Mouse (Mus musculus): ENCODE results near the gene Ccdc169. TPM values are rescaled to one million over a fixed set of nuclear protein-coding genes. Genes with fewer than 3 reads are reported as not detected.

Ccdc169 gene
- polyA plus RNA-seq, 1 experiment: 137 TPM

- Histone ChIP-seq H3K36me3 (ENCODE audit: control insufficient read depth, insufficient read depth, low read length) (no peaks in the 10 kb centered on the region), H3K4me1 (ENCODE audit: control insufficient read depth, insufficient read depth, low read length) (no peaks in the 10 kb centered on the region), H3K27me3 (ENCODE audit: control insufficient read depth, insufficient read depth, low read length) (no peaks in the 10 kb centered on the region), H3K4me3 (ENCODE audit: control insufficient read depth, low read depth, low read length) (no peak overlapping the region), H3K27ac (ENCODE audit: control insufficient read depth, insufficient read depth, low read depth, low read length) (no peak overlapping the region)
- TF ChIP-seq POLR2A (IDR thresholded peaks at IDR 0.05; ENCODE audit: control insufficient read depth, low read depth, low read length) (no peak), CTCF (IDR thresholded peaks at IDR 0.05; ENCODE audit: control insufficient read depth, insufficient read depth, insufficient replicate concordance, low read depth, low read length) (no peak)
Observed at GRCm38 (mm10) chr3:55096655-55097005, 40.5 kb upstream of the Ccdc169 start.

GRCm38 (mm10) chr3:55097186-55097585 is 40.0 kb upstream of the Ccdc169 start:
- H3K27ac ChIP-seq (ENCODE audit: control insufficient read depth, insufficient read depth, low read depth, low read length): peak overlapping the region; percentile 16; the same call in 1 of the 2 replicates
- H3K4me1 ChIP-seq (ENCODE audit: control insufficient read depth, insufficient read depth, low read length): no peaks in the 10 kb centered on the region
- no peaks in the 10 kb centered on the region for H3K27me3 ChIP-seq (ENCODE audit: control insufficient read depth, insufficient read depth, low read length)
- TF ChIP-seq POLR2A (IDR thresholded peaks at IDR 0.05; ENCODE audit: control insufficient read depth, low read depth, low read length) (no peak), CTCF (IDR thresholded peaks at IDR 0.05; ENCODE audit: control insufficient read depth, insufficient read depth, insufficient replicate concordance, low read depth, low read length) (no peak)
- no peak overlapping the region for H3K4me3 ChIP-seq (ENCODE audit: control insufficient read depth, low read depth, low read length)
- H3K36me3 ChIP-seq (ENCODE audit: control insufficient read depth, insufficient read depth, low read length): no peaks in the 10 kb centered on the region

- Histone ChIP-seq H3K36me3 (ENCODE audit: control insufficient read depth, insufficient read depth, low read length) (no peaks in the 10 kb centered on the region), H3K27ac (ENCODE audit: control insufficient read depth, insufficient read depth, low read depth, low read length) (no peak overlapping the region), H3K4me3 (ENCODE audit: control insufficient read depth, low read depth, low read length) (no peak overlapping the region), H3K4me1 (ENCODE audit: control insufficient read depth, insufficient read depth, low read length) (no peaks in the 10 kb centered on the region), H3K27me3 (ENCODE audit: control insufficient read depth, insufficient read depth, low read length) (no peaks in the 10 kb centered on the region)
- TF ChIP-seq POLR2A (IDR thresholded peaks at IDR 0.05; ENCODE audit: control insufficient read depth, low read depth, low read length) (no peak), CTCF (IDR thresholded peaks at IDR 0.05; ENCODE audit: control insufficient read depth, insufficient read depth, insufficient replicate concordance, low read depth, low read length) (no peak)
Observed at GRCm38 (mm10) chr3:55098014-55098413, 39.1 kb upstream of the Ccdc169 start.

- H3K4me3 ChIP-seq (ENCODE audit: control insufficient read depth, low read depth, low read length): no peak overlapping the region
- no peaks in the 10 kb centered on the region for H3K36me3 ChIP-seq (ENCODE audit: control insufficient read depth, insufficient read depth, low read length)
- no peak overlapping the region for H3K27ac ChIP-seq (ENCODE audit: control insufficient read depth, insufficient read depth, low read depth, low read length)
- no peaks in the 10 kb centered on the region for H3K27me3 ChIP-seq (ENCODE audit: control insufficient read depth, insufficient read depth, low read length)
- TF ChIP-seq CTCF (IDR thresholded peaks at IDR 0.05; ENCODE audit: control insufficient read depth, insufficient read depth, insufficient replicate concordance, low read depth, low read length) (no peak), POLR2A (IDR thresholded peaks at IDR 0.05; ENCODE audit: control insufficient read depth, low read depth, low read length) (no peak)
- H3K4me1 ChIP-seq (ENCODE audit: control insufficient read depth, insufficient read depth, low read length): no peaks in the 10 kb centered on the region
Observed at GRCm38 (mm10) chr3:55098990-55099389, 38.1 kb upstream of the Ccdc169 start.

GRCm38 (mm10) chr3:55101092-55101491 is 36.0 kb upstream of the Ccdc169 start:
- TF ChIP-seq CTCF (IDR thresholded peaks at IDR 0.05; ENCODE audit: control insufficient read depth, insufficient read depth, insufficient replicate concordance, low read depth, low read length) (no peak), POLR2A (IDR thresholded peaks at IDR 0.05; ENCODE audit: control insufficient read depth, low read depth, low read length) (no peak)
- peaks cover 3% of the 10 kb centered on the region for H3K4me1 ChIP-seq (ENCODE audit: control insufficient read depth, insufficient read depth, low read length)
- no peaks in the 10 kb centered on the region for H3K27me3 ChIP-seq (ENCODE audit: control insufficient read depth, insufficient read depth, low read length)
- no peak overlapping the region for H3K27ac ChIP-seq (ENCODE audit: control insufficient read depth, insufficient read depth, low read depth, low read length)
- no peak overlapping the region for H3K4me3 ChIP-seq (ENCODE audit: control insufficient read depth, low read depth, low read length)
- H3K36me3 ChIP-seq (ENCODE audit: control insufficient read depth, insufficient read depth, low read length): no peaks in the 10 kb centered on the region

GRCm38 (mm10) chr3:55105372-55106023 is 31.6 kb upstream of the Ccdc169 start:
- no peaks in the 10 kb centered on the region for H3K36me3 ChIP-seq (ENCODE audit: control insufficient read depth, insufficient read depth, low read length)
- TF ChIP-seq POLR2A (IDR thresholded peaks at IDR 0.05; ENCODE audit: control insufficient read depth, low read depth, low read length) (no peak), CTCF (IDR thresholded peaks at IDR 0.05; ENCODE audit: control insufficient read depth, insufficient read depth, insufficient replicate concordance, low read depth, low read length) (no peak)
- H3K27ac ChIP-seq (ENCODE audit: control insufficient read depth, insufficient read depth, low read depth, low read length): peak overlapping the region; percentile 72
- no peaks in the 10 kb centered on the region for H3K27me3 ChIP-seq (ENCODE audit: control insufficient read depth, insufficient read depth, low read length)
- no peak overlapping the region for H3K4me3 ChIP-seq (ENCODE audit: control insufficient read depth, low read depth, low read length)
- H3K4me1 ChIP-seq (ENCODE audit: control insufficient read depth, insufficient read depth, low read length): peaks cover 3% of the 10 kb centered on the region

GRCm38 (mm10) chr3:55106051-55106450 is 31.1 kb upstream of the Ccdc169 start:
- Histone ChIP-seq H3K4me3 (ENCODE audit: control insufficient read depth, low read depth, low read length) (no peak overlapping the region), H3K4me1 (ENCODE audit: control insufficient read depth, insufficient read depth, low read length) (peaks cover 3% of the 10 kb centered on the region), H3K27ac (ENCODE audit: control insufficient read depth, insufficient read depth, low read depth, low read length) (peak overlapping the region; percentile 71), H3K27me3 (ENCODE audit: control insufficient read depth, insufficient read depth, low read length) (no peaks in the 10 kb centered on the region), H3K36me3 (ENCODE audit: control insufficient read depth, insufficient read depth, low read length) (no peaks in the 10 kb centered on the region)
- TF ChIP-seq CTCF (IDR thresholded peaks at IDR 0.05; ENCODE audit: control insufficient read depth, insufficient read depth, insufficient replicate concordance, low read depth, low read length) (no peak), POLR2A (IDR thresholded peaks at IDR 0.05; ENCODE audit: control insufficient read depth, low read depth, low read length) (no peak)

Measured in testis, adult 2 months (tissue).